Mouse (Mus musculus) liver, embryonic 11.5 days (tissue): ENCODE measurements around the gene Pemt. TPM values are rescaled to one million over a fixed set of nuclear protein-coding genes. Genes with fewer than 3 reads are reported as not detected.

Source experiments
- ATAC-seq: fragments of 200-750 bp; cut with Nextera tagmentation; replicated peaks from 2 replicates; pipeline ENCODE4 v1.8.0; 2017; ENCODE audit warnings: moderate number of reproducible peaks, mild to moderate bottlenecking, moderate TSS enrichment, moderate library complexity; ENCODE audit not compliant: low FRiP score
- DNase-seq: peaks from one replicate; pipeline ENCODE4 v3.0.0-alpha.2; 2017; ENCODE audit warnings: low spot score
- H3K27ac ChIP-seq: fragments of 300-500 bp; sonication (generic); 2 replicates; pipeline ENCODE4 v1.5.1; 2014; ENCODE audit warnings: mild to moderate bottlenecking, low read depth, low read length, control low read depth
- H3K27me3 ChIP-seq: fragments of 300-500 bp; sonication (generic); replicated peaks from 2 replicates; pipeline ENCODE4 v1.6.1; 2014; ENCODE audit warnings: low read length, mixed read lengths; ENCODE audit not compliant: control insufficient read depth, insufficient read depth
- H3K36me3 ChIP-seq: fragments of 300-500 bp; sonication (generic); 2 replicates; pipeline ENCODE4 v1.6.1; 2014; ENCODE audit warnings: mild to moderate bottlenecking, low read length, moderate library complexity, mixed read lengths; ENCODE audit not compliant: control insufficient read depth, insufficient read depth
- H3K4me1 ChIP-seq: fragments of 300-500 bp; sonication (generic); replicated peaks from 2 replicates; pipeline ENCODE4 v1.6.1; 2014; ENCODE audit warnings: low read length, mixed read lengths; ENCODE audit not compliant: control insufficient read depth, insufficient read depth
- H3K4me2 ChIP-seq: fragments of 300-500 bp; sonication (generic); 2 replicates; pipeline ENCODE4 v1.6.1; 2014; ENCODE audit warnings: mild to moderate bottlenecking, control low read depth, moderate library complexity
- H3K4me3 ChIP-seq: fragments of 300-500 bp; sonication (generic); 2 replicates; pipeline ENCODE4 v1.5.1; 2014; ENCODE audit warnings: low read depth, low read length, control low read depth
- H3K9ac ChIP-seq: fragments of 300-500 bp; sonication (generic); 2 replicates; pipeline ENCODE4 v1.6.1; 2014; ENCODE audit warnings: low read depth, low read length, control low read depth
- H3K9me3 ChIP-seq: fragments of 300-500 bp; sonication (generic); 2 replicates; pipeline ENCODE4 v1.6.1; 2016; ENCODE audit warnings: low read length, inconsistent platforms, mixed read lengths; ENCODE audit not compliant: control insufficient read depth
- WGBS: fragments of 180-500 bp; shearing (Covaris S2); extraction: QIAGEN DNeasy Blood & Tissue Kit; methylation state at CpG from one replicate; pipeline ENCODE4 v1.1.7; 2014; 5-methylcytosine and 5-hydroxymethylcytosine counted together
- polyA plus RNA-seq: library from polyadenylated mRNA; unstranded; fragments of >200 nt; fragmentation: Nextera tagmentation; extraction: Ambion mirVana; gene quantifications from 2 replicates; pipeline ENCODE4 v1.2.1, GENCODE M21; 2014

The Pemt gene
- polyA plus RNA-seq, 1 experiment from 2014 or later, result 9.4 TPM

DNA sequence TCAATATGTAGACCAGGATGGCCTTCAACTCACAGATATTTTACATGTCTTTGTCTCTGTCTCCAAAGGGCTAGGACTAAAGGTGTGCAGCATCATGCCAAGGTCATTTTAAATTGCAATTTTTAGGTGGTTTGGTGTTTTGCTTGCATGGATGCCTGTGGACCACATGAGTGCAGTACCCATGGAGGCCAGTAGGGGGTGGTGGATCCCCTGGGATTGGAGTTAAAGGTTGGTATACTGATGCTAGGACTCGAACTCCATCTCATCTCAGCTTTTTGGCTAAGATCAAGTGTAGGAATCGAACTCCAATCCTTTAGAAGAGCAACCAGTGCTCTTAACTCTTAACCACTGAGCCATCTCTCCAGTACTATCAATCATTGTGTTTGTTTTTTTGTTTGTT is 38.3 kb upstream of the Pemt start:
- peak; percentile 64 for DNase-seq
- no peaks in the 10 kb centered on the region for H3K9me3 ChIP-seq
- no peaks in the 10 kb centered on the region for H3K27me3 ChIP-seq
- no peak overlapping the region for H3K4me3 ChIP-seq
- H3K4me1 ChIP-seq, result no peaks in the 10 kb centered on the region
- no peak overlapping the region for H3K27ac ChIP-seq
- H3K9ac ChIP-seq, result no peak overlapping the region
- no peaks in the 10 kb centered on the region for H3K36me3 ChIP-seq
- WGBS, result 32% methylated on average over 2 of the region's 2 CpGs
- no peak overlapping the region for H3K4me2 ChIP-seq
- no peak for ATAC-seq

DNA sequence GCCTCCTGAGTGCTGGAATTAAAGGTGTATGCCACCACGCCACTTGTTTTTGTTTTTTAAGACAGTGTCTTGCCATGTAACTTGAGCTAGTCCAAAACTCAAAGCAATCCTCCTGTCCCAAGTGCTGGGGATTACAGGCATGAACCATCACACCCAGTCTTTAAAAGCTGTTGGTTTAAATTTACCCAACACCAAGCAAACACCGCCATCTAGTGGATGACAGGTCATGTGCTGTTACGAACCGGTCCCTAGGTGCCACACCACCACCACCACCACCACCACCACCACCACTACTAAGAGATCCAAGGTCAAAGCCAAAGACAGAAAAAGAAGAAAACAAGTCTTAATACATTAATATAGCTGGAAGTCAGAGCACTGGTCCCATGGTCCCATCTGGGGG is 30.5 kb upstream of the Pemt start:
- Histone ChIP-seq H3K9ac (no peak overlapping the region), H3K27me3 (no peaks in the 10 kb centered on the region), H3K4me3 (no peak overlapping the region), H3K36me3 (no peaks in the 10 kb centered on the region), H3K27ac (no peak overlapping the region), H3K4me1 (no peaks in the 10 kb centered on the region), H3K9me3 (no peaks in the 10 kb centered on the region), H3K4me2 (no peak overlapping the region)
- WGBS, result 13% methylated on average over 4 of the region's 4 CpGs
- ATAC-seq, result no peak
- DNase-seq, result no peak

DNA sequence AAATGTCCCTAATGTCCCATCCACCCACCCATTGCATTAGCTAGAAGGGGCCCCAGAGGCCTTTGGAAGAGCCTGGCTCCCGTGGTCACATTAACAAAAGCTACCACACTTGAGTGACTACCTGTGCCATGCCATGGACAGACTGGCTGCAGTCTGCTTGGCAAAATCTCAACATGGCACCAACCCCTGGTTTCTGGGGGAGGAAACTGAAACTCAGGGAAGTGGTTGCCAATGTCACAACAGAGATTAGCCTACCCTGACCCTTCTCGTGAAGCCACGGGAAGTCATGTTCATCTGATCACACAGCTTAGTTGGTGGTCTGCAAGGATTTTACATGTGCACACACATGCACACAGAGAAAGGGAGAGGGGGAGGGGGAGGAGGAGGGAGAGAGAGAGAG is 29.9 kb upstream of the Pemt start:
- ATAC-seq, result no peak
- WGBS, result 62% methylated on average over 3 of the region's 3 CpGs

GRCm38 (mm10) chr11:60073936-60074502 is 27.7 kb upstream of the Pemt start:
- ATAC-seq, result no peak
- no peaks in the 10 kb centered on the region for H3K36me3 ChIP-seq
- no peak overlapping the region for H3K27ac ChIP-seq
- no peak overlapping the region for H3K4me2 ChIP-seq
- H3K9me3 ChIP-seq, result no peaks in the 10 kb centered on the region
- 69% methylated on average over 15 of the region's 15 CpGs for WGBS
- no peak overlapping the region for H3K9ac ChIP-seq
- no peak for DNase-seq
- no peaks in the 10 kb centered on the region for H3K27me3 ChIP-seq
- 0 out of 2 replicates have a peak, but pooled peaks cover 2% of the 10 kb centered on the region for H3K4me1 ChIP-seq
- H3K4me3 ChIP-seq, result no peak overlapping the region

More for the DNA sequence above, 29.9 kb upstream of the Pemt start:
- no peak overlapping the region for H3K9ac ChIP-seq
- H3K27me3 ChIP-seq, result no peaks in the 10 kb centered on the region
- no peak overlapping the region for H3K4me3 ChIP-seq
- 0 out of 2 replicates have a peak, but pooled peaks cover 2% of the 10 kb centered on the region for H3K4me1 ChIP-seq
- DNase-seq, result no peak
- no peaks in the 10 kb centered on the region for H3K9me3 ChIP-seq
- H3K4me2 ChIP-seq, result no peak overlapping the region
- no peaks in the 10 kb centered on the region for H3K36me3 ChIP-seq
- no peak overlapping the region for H3K27ac ChIP-seq

DNA sequence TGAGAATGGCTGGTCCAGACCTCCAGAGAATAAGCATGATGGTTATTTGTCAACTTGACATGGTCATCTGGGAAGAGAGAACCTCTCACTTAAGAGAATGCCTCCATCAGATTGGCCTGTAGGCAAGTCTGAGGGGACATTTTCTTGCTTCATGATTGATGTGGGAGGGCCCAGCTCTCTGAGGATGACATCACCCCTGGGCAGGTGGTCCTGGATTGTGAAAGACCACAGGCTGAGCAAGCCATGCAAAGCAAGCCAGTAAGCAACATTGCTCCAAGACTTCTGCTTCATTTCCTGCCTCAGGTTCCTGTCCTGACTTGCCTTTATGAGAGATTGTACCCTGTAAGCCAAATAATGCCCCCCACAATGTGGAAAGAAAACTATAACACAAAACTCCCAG is 26.8 kb upstream of the Pemt start:
- H3K4me3 ChIP-seq, result no peak overlapping the region
- DNase-seq, result no peak
- no peak overlapping the region for H3K9ac ChIP-seq
- 0 out of 2 replicates have a peak, but pooled peaks cover 2% of the 10 kb centered on the region for H3K4me1 ChIP-seq
- no peaks in the 10 kb centered on the region for H3K9me3 ChIP-seq
- no peak overlapping the region for H3K4me2 ChIP-seq
- no peak overlapping the region for H3K27ac ChIP-seq
- no peaks in the 10 kb centered on the region for H3K27me3 ChIP-seq
- no peak for ATAC-seq
- H3K36me3 ChIP-seq, result no peaks in the 10 kb centered on the region

DNA sequence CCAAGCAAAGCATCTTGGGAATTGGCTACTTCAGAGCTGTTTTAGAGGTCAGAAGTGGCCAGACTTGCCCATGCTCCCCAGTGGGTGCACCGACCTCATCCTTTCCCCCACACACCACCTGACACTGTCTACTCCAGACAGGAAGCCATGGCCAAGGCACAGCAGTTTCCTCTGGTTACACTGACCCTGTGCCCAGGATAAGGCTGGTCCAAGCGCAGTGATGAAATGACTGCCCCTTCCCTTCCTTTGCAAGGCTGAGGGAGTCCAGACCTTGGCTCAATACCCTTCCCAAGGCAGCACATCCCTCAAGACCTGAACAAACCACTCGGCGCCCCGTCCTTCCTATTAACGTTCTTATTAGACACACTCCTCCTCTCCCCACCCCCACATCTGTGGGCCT is 24.9 kb upstream of the Pemt start:
- no peak for DNase-seq
- Histone ChIP-seq H3K27me3 (no peaks in the 10 kb centered on the region), H3K9ac (no peak overlapping the region), H3K36me3 (no peaks in the 10 kb centered on the region), H3K4me1 (0 out of 2 replicates have a peak, but pooled peaks cover 2% of the 10 kb centered on the region), H3K27ac (no peak overlapping the region), H3K4me2 (no peak overlapping the region), H3K9me3 (no peaks in the 10 kb centered on the region), H3K4me3 (no peak overlapping the region)
- WGBS, result 80% methylated on average over 6 of the region's 6 CpGs
- no peak for ATAC-seq

GRCm38 (mm10) chr11:60070599-60070998 is 24.3 kb upstream of the Pemt start:
- 33% methylated on average over 8 of the region's 8 CpGs for WGBS
- no peak for DNase-seq
- ATAC-seq, result no peak
- no peak overlapping the region for H3K4me3 ChIP-seq
- H3K27me3 ChIP-seq, result no peaks in the 10 kb centered on the region
- no peak overlapping the region for H3K27ac ChIP-seq
- H3K4me1 ChIP-seq, result 0 out of 2 replicates have a peak, but pooled peaks cover 2% of the 10 kb centered on the region
- no peaks in the 10 kb centered on the region for H3K36me3 ChIP-seq
- no peaks in the 10 kb centered on the region for H3K9me3 ChIP-seq
- no peak overlapping the region for H3K9ac ChIP-seq
- H3K4me2 ChIP-seq, result no peak overlapping the region

DNA sequence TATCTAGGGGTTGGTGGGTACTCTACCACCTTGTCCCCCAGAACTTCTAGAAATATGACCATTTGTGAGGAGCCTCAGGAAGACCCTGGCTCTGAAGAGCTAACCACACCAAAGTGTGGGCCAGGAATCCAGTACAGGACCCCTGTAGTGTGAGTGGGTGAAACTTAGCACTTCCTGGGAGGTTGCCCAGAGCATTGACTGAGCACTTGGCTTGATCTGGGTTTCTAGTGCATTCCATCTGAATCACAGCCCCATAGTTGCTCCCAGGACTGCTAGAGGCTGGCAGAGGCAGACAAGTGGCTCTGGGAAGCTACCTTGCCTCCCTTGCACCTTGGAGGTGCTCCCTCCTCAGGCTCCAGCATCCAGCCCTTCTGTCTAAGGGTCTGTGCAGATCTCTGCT is 22.3 kb upstream of the Pemt start:
- Histone ChIP-seq H3K9ac (no peak overlapping the region), H3K4me2 (no peak overlapping the region), H3K36me3 (no peaks in the 10 kb centered on the region), H3K27me3 (no peaks in the 10 kb centered on the region), H3K4me1 (0 out of 2 replicates have a peak, but pooled peaks cover 2% of the 10 kb centered on the region), H3K9me3 (no peaks in the 10 kb centered on the region), H3K4me3 (no peak overlapping the region), H3K27ac (no peak overlapping the region)
- DNase-seq (no peak), ATAC-seq (no peak)

GRCm38 (mm10) chr11:60067646-60068045 is 21.4 kb upstream of the Pemt start:
- no peaks in the 10 kb centered on the region for H3K27me3 ChIP-seq
- H3K9ac ChIP-seq, result no peak overlapping the region
- H3K36me3 ChIP-seq, result no peaks in the 10 kb centered on the region
- H3K4me2 ChIP-seq, result no peak overlapping the region
- ATAC-seq (no peak), DNase-seq (no peak)
- H3K4me3 ChIP-seq, result no peak overlapping the region
- 0 out of 2 replicates have a peak, but pooled peaks cover 2% of the 10 kb centered on the region for H3K4me1 ChIP-seq
- WGBS, result 79% methylated on average over 4 of the region's 4 CpGs
- no peak overlapping the region for H3K27ac ChIP-seq
- no peaks in the 10 kb centered on the region for H3K9me3 ChIP-seq
